Mouse (Mus musculus) hindbrain, postnatal 0 days (tissue): ENCODE measurements at regions not wholly inside any gene's neighbourhood (a gene's known extent, or its start where the extent isn't known, plus 50 kb on each side); places are given as distances from the start of the nearest gene placed in this dataset.

ENCODE experiments used
- ATAC-seq: fragments of 200-750 bp; cut with Nextera tagmentation; 2 replicates; pipeline ENCODE4 v1.8.0; 2017; ENCODE audit warnings: mild to moderate bottlenecking, moderate TSS enrichment, moderate library complexity
- DNase-seq: peaks from one replicate; pipeline ENCODE4 v3.0.0-alpha.2; 2015; ENCODE audit warnings: low spot score
- H3K27ac ChIP-seq: fragments of 300-500 bp; sonication (generic); 2 replicates; pipeline ENCODE4 v1.5.1; 2014; ENCODE audit warnings: mild to moderate bottlenecking
- H3K27me3 ChIP-seq: fragments of 300-500 bp; sonication (generic); 2 replicates; pipeline ENCODE4 v1.6.1; 2014; ENCODE audit warnings: low read length, mixed read lengths; ENCODE audit not compliant: insufficient read depth
- H3K36me3 ChIP-seq: fragments of 300-500 bp; sonication (generic); 2 replicates; pipeline ENCODE4 v1.6.1; 2014; ENCODE audit warnings: low read length, mixed read lengths; ENCODE audit not compliant: insufficient read depth
- H3K4me1 ChIP-seq: fragments of 300-500 bp; sonication (generic); 2 replicates; pipeline ENCODE4 v1.6.1; 2014; ENCODE audit warnings: antibody characterized with exemption, low read length, mixed read lengths; ENCODE audit not compliant: insufficient read depth
- H3K4me2 ChIP-seq: fragments of 300-500 bp; sonication (generic); 2 replicates; pipeline ENCODE4 v1.6.1; 2014; ENCODE audit warnings: low read depth, mild to moderate bottlenecking, low read length, moderate library complexity, mixed read lengths
- H3K4me3 ChIP-seq: fragments of 300-500 bp; sonication (generic); 2 replicates; pipeline ENCODE4 v1.5.1; 2014; ENCODE audit warnings: low read length
- H3K9ac ChIP-seq: fragments of 300-500 bp; sonication (generic); replicated peaks from 2 replicates; pipeline ENCODE4 v1.6.1; 2014; ENCODE audit warnings: mild to moderate bottlenecking, low read length, moderate library complexity, mixed read lengths
- H3K9me3 ChIP-seq: fragments of 300-500 bp; sonication (generic); 2 replicates; pipeline ENCODE4 v1.6.1; 2016; ENCODE audit warnings: low read length, mixed read lengths
- CTCF ChIP-seq: IDR thresholded peaks from 2 replicates; pipeline ENCODE4 v1.5.1; 2016; ENCODE audit warnings: antibody characterized with exemption, control low read depth, low read depth
- WGBS: fragments of 180-500 bp; shearing (Covaris S2); extraction: QIAGEN DNeasy Blood & Tissue Kit; methylation state at CpG from one replicate; pipeline ENCODE4 v1.1.7; 2014; 5-methylcytosine and 5-hydroxymethylcytosine counted together

DNA sequence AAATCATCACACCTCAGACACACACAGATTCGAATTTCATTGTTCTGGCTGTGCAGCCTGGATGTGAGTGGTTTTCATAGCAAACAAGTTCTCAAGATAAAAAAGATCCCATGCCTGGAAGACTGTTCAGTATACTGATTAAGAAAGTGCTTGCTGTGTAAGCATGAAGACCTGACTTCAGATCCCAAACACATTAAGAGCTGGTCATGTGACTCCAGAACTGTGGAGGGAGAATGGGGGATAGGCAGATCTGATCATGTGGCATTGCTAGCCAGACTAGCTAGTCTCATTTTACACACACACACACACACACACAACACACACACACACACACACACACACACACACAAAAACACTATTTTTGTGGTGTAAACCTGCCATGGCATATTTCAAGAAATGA is 119.4 kb upstream of the Plxna4 start:
- no peak overlapping the region for H3K4me2 ChIP-seq
- H3K4me1 ChIP-seq, result no peaks in the 10 kb centered on the region
- TF ChIP-seq CTCF, result no peak
- H3K4me3 ChIP-seq, result no peak overlapping the region
- H3K9ac ChIP-seq, result no peak overlapping the region
- H3K27ac ChIP-seq, result no peak overlapping the region
- no peaks in the 10 kb centered on the region for H3K27me3 ChIP-seq
- DNase-seq, result no peak
- H3K9me3 ChIP-seq, result no peaks in the 10 kb centered on the region
- H3K36me3 ChIP-seq, result no peaks in the 10 kb centered on the region
- no peak for ATAC-seq
- 74% methylated on average over 1 of the region's 1 CpGs for WGBS

DNA sequence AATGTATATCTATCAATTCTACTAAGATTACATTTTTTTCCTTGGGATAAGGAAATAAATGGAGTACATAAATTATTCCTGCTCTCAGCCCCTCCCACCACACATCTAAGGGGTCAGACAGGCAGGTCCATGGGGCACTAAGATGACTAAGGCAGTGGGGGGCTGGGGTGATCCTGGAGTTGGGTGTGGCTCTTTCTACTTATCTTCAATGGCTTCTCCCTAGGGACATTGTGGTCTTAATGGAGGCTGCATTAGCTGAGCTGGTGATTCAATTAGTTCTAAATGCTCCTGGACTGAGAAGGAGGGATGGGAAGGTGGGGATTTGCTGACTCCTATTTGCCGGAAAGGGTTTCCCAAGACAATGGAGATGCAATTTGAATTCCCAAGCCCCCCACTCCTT is 118.4 kb upstream of the Plxna4 start:
- Histone ChIP-seq H3K27ac (no peak overlapping the region), H3K4me1 (no peaks in the 10 kb centered on the region), H3K27me3 (no peaks in the 10 kb centered on the region), H3K4me3 (no peak overlapping the region), H3K4me2 (no peak overlapping the region), H3K36me3 (no peaks in the 10 kb centered on the region), H3K9me3 (no peaks in the 10 kb centered on the region), H3K9ac (no peak overlapping the region)
- no peak for ATAC-seq
- no peak for DNase-seq
- no peak for TF ChIP-seq CTCF
- WGBS, result 52% methylated on average over 1 of the region's 1 CpGs

DNA sequence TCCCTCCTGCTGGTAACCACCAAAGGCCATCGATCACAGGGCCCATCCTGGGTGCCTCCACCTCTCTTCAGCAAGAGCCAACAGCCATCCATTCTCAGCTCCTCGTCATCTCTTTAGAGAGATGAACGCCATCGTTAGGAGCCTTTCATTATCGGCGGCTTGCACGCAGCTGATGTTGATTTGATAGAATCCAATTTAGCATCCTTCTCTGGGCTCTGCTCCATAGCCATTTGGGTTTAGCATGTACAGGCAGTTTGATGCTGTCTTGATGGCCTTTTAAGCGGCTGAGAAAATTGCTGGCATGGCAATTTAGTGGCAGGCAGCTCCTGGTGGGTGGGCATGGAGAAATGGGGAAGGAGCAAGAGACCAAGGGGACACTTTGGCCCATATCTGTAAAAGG is 115.5 kb upstream of the Plxna4 start:
- Histone ChIP-seq H3K4me2 (no peak overlapping the region), H3K4me1 (no peaks in the 10 kb centered on the region), H3K27me3 (no peaks in the 10 kb centered on the region), H3K4me3 (no peak overlapping the region), H3K9ac (no peak overlapping the region), H3K27ac (no peak overlapping the region), H3K36me3 (no peaks in the 10 kb centered on the region), H3K9me3 (no peaks in the 10 kb centered on the region)
- TF ChIP-seq CTCF, result no peak
- WGBS, result 61% methylated on average over 8 of the region's 8 CpGs
- DNase-seq (peak; percentile 45), ATAC-seq (no peak)

DNA sequence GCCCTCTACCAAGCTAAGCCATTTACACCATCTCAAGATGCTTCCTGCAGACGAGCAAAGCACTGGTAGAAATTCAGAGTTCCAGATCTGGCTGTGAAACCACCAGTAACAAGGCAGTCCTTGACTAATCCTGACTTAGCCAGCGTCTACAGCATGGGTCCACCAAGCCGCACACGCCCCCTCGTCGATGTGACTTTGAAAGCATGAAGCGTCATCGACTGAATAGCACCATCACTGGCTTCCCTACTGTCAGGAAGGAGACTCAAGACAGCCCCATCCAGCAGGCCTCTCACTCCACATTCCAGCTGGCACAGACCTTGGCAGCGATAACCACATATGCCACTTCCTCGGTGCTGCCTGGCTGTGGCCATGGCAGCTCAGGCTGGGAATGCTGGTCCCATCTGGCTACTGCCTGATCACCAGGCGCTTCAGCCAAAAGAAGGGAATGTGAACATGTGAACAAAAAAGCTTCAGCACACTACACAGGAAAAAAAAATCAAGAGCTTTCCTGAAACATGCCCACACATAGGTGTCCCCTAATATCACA is 114.3 kb upstream of the Plxna4 start:
- Histone ChIP-seq H3K27me3 (no peaks in the 10 kb centered on the region), H3K9me3 (no peaks in the 10 kb centered on the region), H3K9ac (no peak overlapping the region), H3K4me2 (no peak overlapping the region), H3K36me3 (no peaks in the 10 kb centered on the region), H3K4me1 (no peaks in the 10 kb centered on the region), H3K4me3 (no peak overlapping the region), H3K27ac (no peak overlapping the region)
- WGBS, result 62% methylated on average over 11 of the region's 11 CpGs
- peak; percentile 76 for ATAC-seq
- peak; percentile 74 for DNase-seq
- TF ChIP-seq CTCF, result no peak

DNA sequence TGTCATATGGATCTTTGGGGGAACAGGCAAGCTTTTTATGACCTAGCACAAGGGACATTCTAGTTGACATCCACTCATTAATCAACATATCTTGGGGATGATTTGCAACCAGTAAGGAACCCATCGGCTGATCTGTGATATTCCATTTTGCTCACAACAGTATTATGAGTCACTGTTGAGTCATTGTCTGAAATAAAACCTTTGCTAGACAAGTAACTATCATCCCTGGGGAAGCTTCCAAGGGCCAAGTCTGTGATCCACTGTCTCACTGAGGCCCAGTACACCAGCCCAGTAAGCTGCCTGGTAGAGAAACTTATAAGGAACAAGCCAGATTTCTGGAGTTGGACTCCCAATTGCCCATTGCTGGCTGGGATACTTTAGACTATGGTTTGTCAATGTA is 111.8 kb upstream of the Plxna4 start:
- no peak for ATAC-seq
- TF ChIP-seq CTCF, result no peak
- no peaks in the 10 kb centered on the region for H3K4me1 ChIP-seq
- no peak overlapping the region for H3K4me3 ChIP-seq
- H3K9ac ChIP-seq, result no peak overlapping the region
- H3K9me3 ChIP-seq, result no peaks in the 10 kb centered on the region
- no peak overlapping the region for H3K27ac ChIP-seq
- no peaks in the 10 kb centered on the region for H3K36me3 ChIP-seq
- no peak overlapping the region for H3K4me2 ChIP-seq
- no peak for DNase-seq
- H3K27me3 ChIP-seq, result no peaks in the 10 kb centered on the region
- 78% methylated on average over 1 of the region's 1 CpGs for WGBS

DNA sequence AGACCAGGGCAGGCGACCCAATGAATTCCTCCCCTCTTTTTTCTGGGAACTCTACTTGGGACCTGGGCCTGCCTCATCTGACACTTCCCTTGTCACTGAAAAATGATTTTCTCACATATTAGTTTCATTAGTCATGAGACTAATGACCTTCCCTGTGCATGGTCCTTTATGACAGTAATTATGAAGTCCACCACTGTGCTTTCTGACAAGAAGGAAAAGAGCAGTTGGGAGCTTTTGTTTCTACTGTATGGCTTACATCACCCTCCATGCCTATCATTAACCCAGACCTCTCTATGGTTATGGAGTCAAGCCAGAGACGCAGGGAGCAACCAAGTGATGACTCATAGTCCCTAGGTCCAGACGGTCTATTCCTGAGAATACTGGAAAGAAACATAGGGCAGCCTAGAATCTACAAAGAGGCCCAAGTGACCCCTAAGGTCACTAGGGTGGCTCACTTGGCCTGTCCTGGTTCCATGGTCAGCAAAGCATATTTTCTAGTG is 109.8 kb upstream of the Plxna4 start:
- Histone ChIP-seq H3K4me2 (no peak overlapping the region), H3K4me3 (no peak overlapping the region), H3K27ac (no peak overlapping the region), H3K36me3 (no peaks in the 10 kb centered on the region), H3K4me1 (no peaks in the 10 kb centered on the region), H3K9ac (no peak overlapping the region), H3K27me3 (no peaks in the 10 kb centered on the region), H3K9me3 (no peaks in the 10 kb centered on the region)
- no peak for TF ChIP-seq CTCF
- 66% methylated on average over 3 of the region's 3 CpGs for WGBS
- ATAC-seq (no peak), DNase-seq (no peak)

DNA sequence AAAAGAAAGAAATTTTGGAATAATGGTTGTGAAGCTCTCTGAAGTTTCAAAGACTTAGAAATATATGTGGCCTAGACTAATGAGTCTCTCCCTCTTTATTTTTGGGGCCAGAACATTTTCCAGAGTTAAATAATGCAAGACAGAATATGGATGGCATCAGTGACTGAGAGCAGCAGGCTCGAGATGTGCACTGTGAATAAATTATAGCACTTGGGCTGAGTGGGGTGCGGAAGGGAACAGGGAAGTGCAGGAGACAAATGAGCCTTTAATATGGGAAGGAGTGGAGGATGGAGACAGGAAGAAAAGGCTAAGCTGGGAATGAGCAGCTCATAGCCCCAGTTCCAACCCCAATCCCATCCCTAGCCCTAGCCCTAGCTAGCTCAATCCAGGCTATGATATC is 108.0 kb upstream of the Plxna4 start:
- H3K4me1 ChIP-seq, result no peaks in the 10 kb centered on the region
- no peak for TF ChIP-seq CTCF
- whole genome bisulfite sequencing, result 67% methylated on average over 2 of the region's 2 CpGs
- no peak overlapping the region for H3K4me2 ChIP-seq
- no peaks in the 10 kb centered on the region for H3K9me3 ChIP-seq
- no peak for ATAC-seq
- H3K27me3 ChIP-seq, result no peaks in the 10 kb centered on the region
- H3K9ac ChIP-seq, result no peak overlapping the region
- H3K36me3 ChIP-seq, result no peaks in the 10 kb centered on the region
- no peak for DNase-seq
- no peak overlapping the region for H3K27ac ChIP-seq
- H3K4me3 ChIP-seq, result no peak overlapping the region
